Mouse (Mus musculus) gastrocnemius, adult 2 months (tissue): ENCODE measurements at regions not wholly inside any gene's neighbourhood (a gene's known extent, or its start where the extent isn't known, plus 50 kb on each side); places are given as distances from the start of the nearest gene placed in this dataset.
"Not testable (repeated sequence)": the region's sequence is repeated elsewhere in the genome, so short reads cannot be mapped to it uniquely, and the experiment has no call there.

ENCODE experiments used
- DNase-seq: peaks from one replicate; pipeline ENCODE4 v3.0.0; 2022
- H3K27ac ChIP-seq: fragments of 200-600 bp; 2 replicates; pipeline ENCODE4 v1.8.1; 2022; ENCODE audit warnings: mild to moderate bottlenecking
- H3K4me3 ChIP-seq: fragments of 200-600 bp; 2 replicates; pipeline ENCODE4 v1.8.1; 2022; ENCODE audit warnings: mild to moderate bottlenecking, moderate library complexity
- CTCF ChIP-seq: fragments of 200-600 bp; IDR thresholded peaks from 2 replicates; pipeline ENCODE4 v1.8.1; 2022; ENCODE audit warnings: antibody characterized with exemption, mild to moderate bottlenecking, moderate library complexity
- intact Hi-C: fragments of 180-260 bp; cut with DNase I; formaldehyde crosslinking; loops from one replicate; pipeline ENCODE4 v1.15.1; 2025

DNA sequence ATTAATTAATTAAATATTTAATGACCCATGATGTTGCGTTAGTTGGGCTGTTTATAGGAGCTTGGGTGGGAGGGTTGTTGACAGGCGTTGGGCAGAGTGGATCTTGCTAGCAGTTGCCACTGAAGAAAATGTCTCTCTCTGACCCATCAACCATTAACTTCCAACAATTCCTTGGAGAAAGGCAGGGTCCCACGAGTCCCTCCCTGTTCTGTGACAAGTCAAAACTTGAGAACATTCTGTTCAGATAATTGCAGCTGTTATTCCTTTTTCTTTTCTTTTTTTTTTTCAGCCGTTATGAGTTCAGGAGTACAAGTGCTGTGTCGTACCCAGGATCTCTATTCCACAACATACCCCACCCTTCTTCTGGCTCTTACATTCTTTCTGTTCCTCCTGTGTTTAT lies 59.8 kb upstream of the Tnfrsf21 start:
- TF ChIP-seq CTCF = no peak
- no peak for DNase-seq
- Histone ChIP-seq H3K27ac (no peak overlapping the region), H3K4me3 (no peak overlapping the region)
- intact Hi-C loops = no loop called here

- Histone ChIP-seq H3K27ac (no peak overlapping the region), H3K4me3 (no peak overlapping the region)
- DNase-seq = no peak
- TF ChIP-seq CTCF = no peak
- intact Hi-C loops = no loop called here
These were observed 61.6 kb upstream of the Tnfrsf21 start for GRCm38 (mm10) chr17:42954722-42955121.

DNA sequence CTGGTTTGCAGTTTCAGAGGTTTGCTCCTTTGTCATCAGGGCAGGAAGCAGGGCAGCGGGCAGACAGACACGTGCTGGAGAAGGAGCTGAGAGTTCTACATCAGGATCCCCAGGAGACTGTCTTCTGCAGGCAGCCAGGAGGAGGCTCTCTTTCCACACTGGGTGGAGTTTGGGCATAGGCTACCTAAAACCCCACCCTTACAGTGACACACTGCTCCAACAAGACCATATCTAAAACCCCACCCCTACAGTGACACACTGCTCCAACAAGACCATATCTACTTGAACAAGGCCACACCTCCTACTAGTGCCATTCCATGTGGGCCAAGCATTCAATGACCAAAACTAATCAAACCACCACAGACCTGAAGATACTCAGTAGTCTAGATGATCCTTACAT lies 68.0 kb upstream of the Cd2ap start:
- no peak for DNase-seq
- intact Hi-C loops = no loop called here

GRCm38 (mm10) chr17:42943272-42943696 lies 66.8 kb upstream of the Cd2ap start:
- intact Hi-C loops = loop anchor here (1.0 kb wide), 1 partner anchor 67 kb away; the partner anchor contains the start of gene Cd2ap
- TF ChIP-seq CTCF = peak; percentile 92
- peak overlapping the region; percentile 81 for H3K27ac ChIP-seq
- DNase-seq = peak; percentile 40
- peak overlapping the region; percentile 61 for H3K4me3 ChIP-seq

More for the DNA sequence above, 68.0 kb upstream of the Cd2ap start:
- no peak overlapping the region for H3K4me3 ChIP-seq
- H3K27ac ChIP-seq = no peak overlapping the region
- TF ChIP-seq CTCF = no peak

- Histone ChIP-seq H3K27ac (no peak overlapping the region), H3K4me3 (no peak overlapping the region)
- TF ChIP-seq CTCF = no peak
- no peak for DNase-seq
- intact Hi-C loops = no loop called here
These were observed 63.0 kb upstream of the Cd2ap start for GRCm38 (mm10) chr17:42939476-42939875.

DNA sequence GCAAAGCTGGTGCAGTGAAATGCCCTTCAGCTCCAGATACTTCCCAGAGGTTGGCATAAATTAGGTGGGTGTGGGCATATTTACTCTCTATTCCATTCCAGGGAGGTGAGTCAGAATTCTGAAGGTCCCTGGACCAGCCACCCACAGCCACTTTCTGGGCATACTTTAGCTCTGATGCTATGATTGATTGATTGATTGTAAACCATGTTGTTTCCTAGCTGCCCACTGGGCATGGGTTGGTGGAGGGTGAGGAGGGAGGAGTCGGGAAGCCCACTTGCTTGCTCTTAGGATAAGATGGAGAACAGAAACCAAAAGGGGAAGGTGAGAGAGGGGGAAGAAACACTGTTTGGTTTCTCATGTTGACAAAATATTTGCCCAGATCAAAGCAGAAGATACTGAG lies 62.1 kb upstream of the Cd2ap start:
- Histone ChIP-seq H3K4me3 (no peak overlapping the region), H3K27ac (no peak overlapping the region)
- DNase-seq = no peak
- intact Hi-C loops = no loop called here
- no peak for TF ChIP-seq CTCF

DNA sequence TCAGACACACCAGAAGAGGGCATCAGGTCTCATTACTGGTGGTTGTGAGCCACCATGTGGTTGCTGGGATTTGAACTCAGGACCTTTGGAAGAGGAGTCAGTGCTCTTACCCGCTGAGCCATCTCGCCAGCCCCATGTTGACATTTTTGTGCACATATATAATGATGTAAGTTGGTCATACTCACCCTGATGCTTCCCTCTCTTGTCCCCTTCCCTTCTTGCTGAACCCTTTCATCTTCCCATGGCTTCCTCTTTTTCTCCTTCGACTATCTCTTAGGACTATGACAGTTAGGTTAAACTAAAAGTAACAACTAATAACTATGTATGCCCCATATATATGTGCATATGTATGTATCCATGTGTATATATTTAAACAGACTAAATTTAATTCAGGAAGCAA lies 61.0 kb upstream of the Cd2ap start:
- H3K4me3 ChIP-seq, H3K27ac ChIP-seq, DNase-seq, intact Hi-C loops: not testable (repeated sequence)

GRCm38 (mm10) chr17:42934068-42934467 lies 57.6 kb upstream of the Cd2ap start:
- no peak for TF ChIP-seq CTCF
- Histone ChIP-seq H3K27ac (no peak overlapping the region), H3K4me3 (no peak overlapping the region)
- intact Hi-C loops = no loop called here
- DNase-seq = peak; percentile 66

GRCm38 (mm10) chr17:42933335-42934004 lies 57.0 kb upstream of the Cd2ap start:
- no peak overlapping the region for H3K27ac ChIP-seq
- intact Hi-C loops = no loop called here
- TF ChIP-seq CTCF = no peak
- no peak overlapping the region for H3K4me3 ChIP-seq
- no peak for DNase-seq

DNA sequence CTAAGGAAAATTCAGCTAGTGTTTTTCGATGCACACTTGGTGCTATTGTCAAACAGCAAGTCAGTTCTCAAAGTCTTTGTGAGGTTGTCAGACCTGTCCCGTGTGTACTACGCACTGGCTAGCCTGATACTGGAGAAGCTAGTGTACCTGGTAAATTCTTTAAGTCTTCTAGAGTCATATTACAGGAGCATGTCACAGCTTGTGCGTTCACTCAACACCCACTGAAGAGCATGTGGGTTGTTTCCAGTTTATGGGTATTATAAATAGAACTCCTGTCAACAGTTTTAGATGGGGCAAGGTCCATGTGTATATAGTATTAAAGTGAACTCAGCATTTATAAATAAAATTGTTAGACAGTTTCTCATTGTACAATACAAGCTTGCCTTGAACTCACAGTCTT lies 50.9 kb upstream of the Cd2ap start:
- intact Hi-C loops = loop anchor here (5.0 kb wide), 1 partner anchor 50 kb away; the partner anchor contains the start of gene Cd2ap
- TF ChIP-seq CTCF = no peak
- Histone ChIP-seq H3K4me3 (no peak overlapping the region), H3K27ac (peak overlapping the region; percentile 83)
- DNase-seq = no peak
